Mouse (Mus musculus): ENCODE data around the gene 0610010F05Rik. TPM values are rescaled to one million over a fixed set of nuclear protein-coding genes. Genes with fewer than 3 reads are reported as not detected.

0610010F05Rik gene
- polyA plus RNA-seq (2016; fragmentation: Nextera tagmentation; extraction: Ambion mirVana), result 34.9 and 35.7 TPM in 2 replicates

DNA sequence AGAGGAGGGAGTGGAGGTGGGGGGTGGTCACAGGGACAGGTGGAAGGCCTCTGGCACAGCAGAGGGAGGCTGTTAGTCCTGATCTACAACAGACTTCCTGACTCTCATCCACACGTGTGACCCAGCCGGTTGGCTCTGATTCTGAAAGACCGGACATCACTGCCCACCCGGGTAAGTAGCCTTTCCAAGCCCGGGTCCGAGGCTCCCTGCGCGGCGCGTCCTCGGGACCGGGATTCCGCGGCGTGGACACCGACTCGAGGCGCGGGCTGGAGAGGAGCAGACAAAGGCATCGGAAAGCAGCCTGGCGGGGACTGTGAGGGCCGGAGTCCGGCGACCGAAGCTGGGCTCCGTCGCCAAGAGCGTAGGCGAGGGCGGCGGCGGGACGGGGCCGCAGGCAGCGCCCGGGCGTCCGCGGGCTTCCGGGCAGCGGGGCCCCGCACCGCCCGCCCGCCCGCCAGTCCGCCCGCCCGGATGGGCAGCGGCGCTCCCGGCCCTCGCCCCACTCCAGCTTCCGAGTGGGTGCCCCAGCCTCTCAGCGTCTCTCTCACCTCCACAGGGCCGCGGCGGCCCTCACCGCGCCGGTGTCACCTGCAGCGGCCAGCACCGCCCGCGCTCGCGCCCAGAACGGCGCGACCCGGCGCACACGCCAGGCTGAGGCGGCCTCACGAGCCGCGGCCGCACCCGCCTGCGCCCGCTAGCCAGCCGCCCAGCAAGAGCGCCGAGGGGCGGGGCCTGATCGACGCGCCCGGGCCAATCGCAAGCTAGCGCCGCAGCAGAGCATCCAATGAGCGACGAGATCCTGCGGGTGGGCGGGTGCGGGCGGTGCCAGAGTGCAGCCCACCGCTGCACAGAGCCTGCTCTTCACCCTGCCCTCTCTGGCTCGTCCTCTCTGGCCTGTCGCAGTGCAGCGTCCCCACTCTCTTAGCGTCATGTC, at the start of gene 0610010F05Rik:
TSS of gene 0610010F05Rik (minus strand) at position 695 of the 934 bp plus-strand sequence.
- no peaks in the 10 kb centered on the region for H3K9me3 ChIP-seq
- peak; percentile 97 for DNase-seq (ENCODE audit: low spot score)
- peak within 1 kb of the TSS; percentile 95 for H3K27ac ChIP-seq (replicated peaks)
- H3K36me3 ChIP-seq (replicated peaks), result peaks cover 19% of the 10 kb centered on the region
- under 1% methylated on average over 100 of the region's 103 CpGs for WGBS
- peak within 1 kb of the TSS; percentile 86 for H3K4me3 ChIP-seq
- peaks cover 4% of the 10 kb centered on the region; the same call in 1 of the 2 replicates for H3K4me1 ChIP-seq
- no peaks in the 10 kb centered on the region for H3K27me3 ChIP-seq (replicated peaks; ENCODE audit: low read depth, poor library complexity, severe bottlenecking)

DNA sequence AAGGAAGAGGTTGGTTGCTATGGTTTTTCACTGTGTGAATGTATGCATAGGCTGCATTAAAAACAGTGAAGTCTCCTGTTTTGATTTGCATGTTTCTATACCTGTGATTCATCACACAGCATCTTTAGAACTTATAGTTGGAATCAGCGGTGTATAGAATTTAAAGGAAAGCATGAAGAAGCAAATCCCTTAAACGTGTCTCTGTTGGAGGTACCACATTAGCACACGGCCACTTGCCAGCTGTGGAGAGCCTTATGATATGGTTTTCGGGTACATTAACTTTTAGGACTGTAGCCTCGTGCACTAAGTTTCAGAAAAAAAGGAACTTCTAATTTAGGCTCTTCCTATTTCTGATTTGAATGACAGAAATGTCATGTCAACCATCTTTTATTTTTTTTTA, 49.1 kb upstream of the 0610010F05Rik start:
- H3K27me3 ChIP-seq (replicated peaks; ENCODE audit: low read depth, poor library complexity, severe bottlenecking), result no peaks in the 10 kb centered on the region
- no peak overlapping the region for H3K4me3 ChIP-seq
- H3K4me1 ChIP-seq, result no peaks in the 10 kb centered on the region
- peaks cover 72% of the 10 kb centered on the region for H3K36me3 ChIP-seq (replicated peaks)
- no peak for DNase-seq (ENCODE audit: low spot score)
- H3K9me3 ChIP-seq, result no peaks in the 10 kb centered on the region
- 92% methylated on average over 5 of the region's 5 CpGs for WGBS
- no peak overlapping the region for H3K27ac ChIP-seq (replicated peaks)

DNA sequence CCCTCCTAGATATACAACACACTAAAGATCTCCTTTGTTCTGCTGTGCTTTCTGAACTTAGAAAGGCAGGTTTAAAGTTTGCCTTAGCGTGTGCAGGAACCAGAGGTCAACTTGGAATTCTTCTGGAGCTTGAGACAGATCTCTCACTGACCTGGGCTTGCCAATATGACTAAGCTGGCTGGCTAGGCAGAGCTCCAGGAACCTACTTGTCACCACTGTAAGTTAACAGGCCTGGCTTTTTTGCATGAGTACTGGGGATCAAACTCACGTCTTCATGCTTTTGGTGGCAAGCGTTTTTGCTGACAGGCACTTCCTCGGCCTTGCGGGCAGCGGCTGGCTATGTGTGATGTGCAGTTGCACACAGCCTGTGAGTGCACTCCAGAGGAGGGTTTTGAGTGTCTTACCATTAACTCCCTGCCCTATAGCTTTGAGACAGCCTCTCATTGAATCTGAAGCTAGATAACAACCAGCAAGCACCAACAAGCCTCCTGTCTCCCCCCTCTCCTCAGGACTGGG, 47.1 kb upstream of the 0610010F05Rik start:
- Histone ChIP-seq H3K4me3 (no peak overlapping the region), H3K27ac (replicated peaks) (no peak overlapping the region), H3K4me1 (no peaks in the 10 kb centered on the region), H3K27me3 (replicated peaks; ENCODE audit: low read depth, poor library complexity, severe bottlenecking) (no peaks in the 10 kb centered on the region), H3K9me3 (no peaks in the 10 kb centered on the region), H3K36me3 (replicated peaks) (peaks cover 76% of the 10 kb centered on the region)
- WGBS, result 89% methylated on average over 6 of the region's 6 CpGs
- no peak for DNase-seq (ENCODE audit: low spot score)

DNA sequence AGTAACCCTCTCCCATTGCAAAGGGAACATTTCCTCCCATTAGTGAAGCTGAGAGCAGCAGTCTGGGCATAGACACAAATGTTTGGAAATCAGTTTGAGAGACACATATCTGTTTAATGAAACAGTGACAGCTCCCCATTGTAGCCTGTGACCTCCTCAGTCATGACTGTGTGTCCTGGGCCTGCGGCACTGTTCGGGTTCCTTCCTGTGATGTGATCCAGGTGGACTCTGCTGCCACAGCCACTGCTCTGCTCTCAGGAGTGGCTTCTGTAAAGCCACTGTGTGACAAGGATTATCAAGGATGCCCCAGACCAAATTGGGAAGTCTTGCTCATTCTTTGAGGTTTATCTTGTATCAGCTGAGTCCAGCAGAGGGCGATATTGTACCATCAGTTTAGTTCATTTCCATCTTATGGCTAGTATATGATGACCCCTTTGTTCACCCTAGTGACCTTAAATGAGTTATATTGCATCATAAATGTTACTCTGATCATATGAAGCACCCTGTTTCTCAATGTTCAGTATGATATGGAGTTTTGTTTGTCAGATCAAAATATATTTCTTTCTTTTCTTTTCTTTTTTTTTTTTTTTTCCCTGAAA, 45.7 kb upstream of the 0610010F05Rik start:
- peaks cover 86% of the 10 kb centered on the region for H3K36me3 ChIP-seq (replicated peaks)
- H3K27me3 ChIP-seq (replicated peaks; ENCODE audit: low read depth, poor library complexity, severe bottlenecking), result no peaks in the 10 kb centered on the region
- no peaks in the 10 kb centered on the region for H3K4me1 ChIP-seq
- 53% methylated on average over 3 of the region's 3 CpGs for WGBS
- no peak overlapping the region for H3K4me3 ChIP-seq
- peak; percentile 52 for DNase-seq (ENCODE audit: low spot score)
- H3K9me3 ChIP-seq, result no peaks in the 10 kb centered on the region
- H3K27ac ChIP-seq (replicated peaks), result no peak overlapping the region

DNA sequence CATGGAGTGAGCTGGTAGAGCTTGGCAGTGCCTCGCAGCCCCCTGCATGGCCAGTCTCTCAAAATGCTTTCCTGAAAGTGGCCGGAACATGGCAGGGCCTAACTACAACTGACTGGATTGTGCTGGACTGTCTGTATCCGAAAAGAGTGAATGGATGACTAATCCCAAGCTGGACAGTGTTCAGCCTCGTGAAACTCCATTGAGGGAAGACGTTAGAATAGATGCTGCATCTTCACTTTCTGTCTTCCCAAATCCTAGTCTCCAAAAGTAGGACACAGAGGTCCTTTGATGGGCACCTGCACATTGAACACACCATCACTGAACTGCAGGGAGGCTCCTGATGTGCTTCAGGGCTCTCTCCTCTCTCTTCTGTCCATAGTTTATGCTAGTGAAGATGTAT, 42.7 kb upstream of the 0610010F05Rik start:
- no peaks in the 10 kb centered on the region for H3K27me3 ChIP-seq (replicated peaks; ENCODE audit: low read depth, poor library complexity, severe bottlenecking)
- H3K36me3 ChIP-seq (replicated peaks), result peaks cover 90% of the 10 kb centered on the region
- no peak for DNase-seq (ENCODE audit: low spot score)
- WGBS, result 90% methylated on average over 5 of the region's 5 CpGs
- H3K9me3 ChIP-seq, result no peaks in the 10 kb centered on the region
- no peak overlapping the region for H3K4me3 ChIP-seq
- H3K27ac ChIP-seq (replicated peaks), result no peak overlapping the region
- no peaks in the 10 kb centered on the region for H3K4me1 ChIP-seq

DNA sequence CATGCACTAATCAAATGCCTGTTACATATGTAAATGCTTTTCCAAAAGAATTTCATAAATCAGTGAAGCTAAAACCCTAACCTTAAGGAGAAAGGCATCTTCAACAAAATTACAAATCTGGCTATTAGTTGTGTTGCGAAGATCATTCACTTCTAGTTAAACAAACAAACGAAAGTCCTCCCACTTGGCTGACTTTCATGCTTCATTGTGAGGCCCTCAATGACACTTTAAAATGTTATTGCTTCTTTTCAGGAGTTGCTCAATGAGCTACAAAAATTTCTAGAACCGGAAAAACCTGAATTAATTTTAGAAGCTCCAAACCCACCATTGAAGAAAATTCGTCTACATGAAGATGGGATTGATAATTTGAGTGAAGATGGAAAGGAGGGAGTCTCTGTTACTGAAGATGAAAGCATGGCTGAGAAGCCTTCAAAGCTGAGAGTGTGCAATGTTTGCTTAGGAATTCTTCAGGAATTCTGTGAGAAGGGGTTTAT, 38.9 kb upstream of the 0610010F05Rik start:
- no peaks in the 10 kb centered on the region for H3K9me3 ChIP-seq
- H3K27me3 ChIP-seq (replicated peaks; ENCODE audit: low read depth, poor library complexity, severe bottlenecking), result no peaks in the 10 kb centered on the region
- no peak for DNase-seq (ENCODE audit: low spot score)
- no peak overlapping the region for H3K4me3 ChIP-seq
- no peak overlapping the region for H3K27ac ChIP-seq (replicated peaks)
- H3K36me3 ChIP-seq (replicated peaks), result peaks cover 72% of the 10 kb centered on the region
- H3K4me1 ChIP-seq, result no peaks in the 10 kb centered on the region
- WGBS, result 88% methylated on average over 4 of the region's 4 CpGs

DNA sequence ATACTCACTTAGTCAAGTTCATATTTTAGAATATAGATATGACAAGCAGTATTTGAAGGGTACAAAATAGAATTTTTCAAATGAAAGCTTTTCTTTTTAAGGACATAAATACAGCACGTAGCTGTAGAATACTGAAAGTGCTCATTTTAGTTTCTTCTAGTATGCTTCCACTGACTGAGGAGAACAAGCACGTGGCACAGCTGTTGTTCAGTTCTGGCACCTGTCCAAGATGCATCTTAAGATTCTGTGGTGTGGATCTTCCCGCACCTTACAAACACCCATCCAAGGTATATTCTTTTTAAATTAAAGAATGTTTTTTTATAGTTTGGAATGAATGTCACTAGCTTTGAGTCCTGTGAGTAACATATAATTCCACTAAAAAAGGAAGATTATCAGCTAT, 33.7 kb upstream of the 0610010F05Rik start:
- WGBS, result 77% methylated on average over 3 of the region's 3 CpGs
- H3K9me3 ChIP-seq, result no peaks in the 10 kb centered on the region
- peaks cover 21% of the 10 kb centered on the region for H3K36me3 ChIP-seq (replicated peaks)
- no peak overlapping the region for H3K27ac ChIP-seq (replicated peaks)
- peaks cover 18% of the 10 kb centered on the region for H3K4me1 ChIP-seq
- H3K27me3 ChIP-seq (replicated peaks; ENCODE audit: low read depth, poor library complexity, severe bottlenecking), result no peaks in the 10 kb centered on the region
- DNase-seq (ENCODE audit: low spot score), result no peak
- peak overlapping the region; percentile 92 for H3K4me3 ChIP-seq

DNA sequence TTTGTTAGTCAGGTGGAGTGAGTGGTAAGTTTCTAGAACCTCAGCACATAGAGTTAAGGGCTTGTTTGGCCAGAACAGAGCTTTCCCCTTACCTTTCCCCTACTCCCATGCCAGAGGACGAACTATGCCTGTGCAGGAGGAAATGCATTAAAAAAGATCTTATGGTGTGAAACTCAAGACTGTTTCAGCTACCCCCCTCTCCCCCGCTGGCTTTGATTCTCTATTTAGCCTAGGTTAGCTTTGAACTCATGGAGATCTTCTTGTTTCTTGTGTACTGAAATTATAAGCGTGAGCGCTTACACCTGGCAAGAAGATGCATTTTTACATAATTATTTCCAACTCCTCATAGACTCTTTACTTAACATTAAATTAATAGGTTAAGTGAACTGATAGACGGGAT, 33.1 kb upstream of the 0610010F05Rik start:
- H3K4me3 ChIP-seq, result peak overlapping the region; percentile 92
- no peaks in the 10 kb centered on the region for H3K27me3 ChIP-seq (replicated peaks; ENCODE audit: low read depth, poor library complexity, severe bottlenecking)
- peaks cover 16% of the 10 kb centered on the region for H3K36me3 ChIP-seq (replicated peaks)
- DNase-seq (ENCODE audit: low spot score), result no peak
- WGBS, result 8% methylated on average over 5 of the region's 5 CpGs
- H3K27ac ChIP-seq (replicated peaks), result peak overlapping the region; percentile 95
- no peaks in the 10 kb centered on the region for H3K9me3 ChIP-seq
- peaks cover 18% of the 10 kb centered on the region for H3K4me1 ChIP-seq

DNA sequence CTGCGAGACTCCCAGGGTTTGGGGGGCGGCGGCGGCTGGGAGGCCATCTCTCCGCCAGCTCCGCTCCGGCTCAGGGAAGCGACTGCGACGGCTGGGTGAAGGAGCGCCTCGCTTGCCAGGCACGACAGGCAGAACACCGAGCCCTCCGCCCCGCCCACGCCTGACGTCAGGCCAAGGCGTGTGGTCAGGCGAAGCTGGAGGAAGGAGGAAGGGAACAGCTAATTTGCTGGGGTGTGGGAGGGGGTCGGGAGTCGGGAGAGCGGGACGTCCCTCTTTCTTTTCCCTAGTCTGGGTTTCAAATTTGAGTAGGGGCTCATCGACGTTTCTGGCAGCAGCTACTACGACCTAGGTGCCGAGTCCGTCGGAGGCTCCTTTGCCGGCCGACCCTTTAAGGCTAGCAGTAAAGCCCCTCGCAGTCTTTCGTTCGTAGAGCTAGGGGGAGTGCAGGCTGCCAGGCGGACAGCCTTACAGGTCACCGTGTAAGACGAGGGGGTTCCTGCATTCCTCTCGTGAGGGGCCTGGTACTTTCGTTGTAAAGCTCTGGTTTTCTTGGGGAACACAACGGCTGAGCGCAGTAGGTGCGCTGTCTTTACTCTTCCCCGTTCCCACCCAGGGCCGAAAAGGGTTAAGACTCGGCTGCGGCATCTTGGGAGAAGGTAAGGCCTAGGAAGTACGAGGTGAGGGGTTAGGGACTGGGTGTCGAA, 32.5 kb upstream of the 0610010F05Rik start, which contains the start of gene Pex13:
TSS of gene Pex13 (minus strand) at position 162 of the 704 bp plus-strand sequence.
- peak within 1 kb of the TSS; percentile 92 for H3K4me3 ChIP-seq
- peaks cover 18% of the 10 kb centered on the region for H3K4me1 ChIP-seq
- H3K9me3 ChIP-seq, result no peaks in the 10 kb centered on the region
- under 1% methylated on average over 49 of the region's 49 CpGs for WGBS
- H3K27me3 ChIP-seq (replicated peaks; ENCODE audit: low read depth, poor library complexity, severe bottlenecking), result no peaks in the 10 kb centered on the region
- H3K27ac ChIP-seq (replicated peaks), result peak within 1 kb of the TSS; percentile 95
- DNase-seq (ENCODE audit: low spot score), result peak; percentile 99
- peaks cover 12% of the 10 kb centered on the region for H3K36me3 ChIP-seq (replicated peaks)

DNA sequence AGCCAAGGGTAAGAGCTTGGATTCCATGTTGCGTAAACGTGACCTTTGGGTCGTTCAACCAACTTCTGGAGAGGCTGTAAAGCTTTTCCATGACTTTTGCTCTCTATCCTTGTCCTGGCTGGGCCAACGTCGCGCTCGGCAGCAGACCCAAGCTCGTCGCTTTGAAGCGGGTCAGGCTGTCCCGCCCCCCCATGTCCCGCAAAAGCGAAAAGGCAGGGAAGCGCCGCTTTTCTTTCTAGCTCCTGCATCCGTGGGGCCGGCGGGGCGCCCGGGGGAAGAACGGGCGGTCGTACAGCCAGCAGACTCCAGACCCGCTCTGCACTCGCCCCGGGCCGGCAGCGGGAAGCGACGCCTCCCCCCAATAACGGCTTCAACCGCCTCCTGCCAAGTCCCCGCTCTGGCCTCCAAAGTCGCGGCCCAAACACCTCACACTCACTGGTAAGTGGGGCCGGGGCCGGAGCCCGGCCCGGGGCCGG, 31.9 kb upstream of the 0610010F05Rik start, which contains the start of gene Pus10:
TSS of gene Pus10 (plus strand) at position 364 of the 476 bp plus-strand sequence.
- WGBS, result under 1% methylated on average over 40 of the region's 40 CpGs
- Histone ChIP-seq H3K4me3 (peak within 1 kb of the TSS; percentile 92), H3K27ac (replicated peaks) (peak within 1 kb of the TSS; percentile 95), H3K36me3 (replicated peaks) (peaks cover 8% of the 10 kb centered on the region), H3K4me1 (peaks cover 18% of the 10 kb centered on the region), H3K9me3 (no peaks in the 10 kb centered on the region), H3K27me3 (replicated peaks; ENCODE audit: low read depth, poor library complexity, severe bottlenecking) (no peaks in the 10 kb centered on the region)
- DNase-seq (ENCODE audit: low spot score), result no peak

DNA sequence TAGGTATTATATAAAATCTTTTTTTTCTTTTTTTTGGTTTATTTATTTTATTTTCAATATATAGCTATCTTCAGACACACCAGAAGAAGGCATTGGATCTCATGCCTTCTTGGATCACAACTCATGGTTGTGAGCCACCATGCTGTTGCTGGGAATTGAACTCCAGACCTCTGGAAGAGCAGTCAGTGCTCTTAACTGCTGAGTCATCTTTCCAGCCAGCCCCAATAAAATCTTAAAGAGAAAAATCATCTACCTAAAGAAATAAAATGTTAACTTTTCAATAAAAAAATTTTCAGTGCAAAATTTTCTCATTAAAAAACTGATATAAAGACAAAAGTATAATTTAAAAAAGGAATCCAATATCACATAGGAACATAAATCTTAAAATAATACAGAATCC, 30.8 kb upstream of the 0610010F05Rik start:
- no peaks in the 10 kb centered on the region for H3K27me3 ChIP-seq (replicated peaks; ENCODE audit: low read depth, poor library complexity, severe bottlenecking)
- peaks cover 18% of the 10 kb centered on the region for H3K4me1 ChIP-seq
- H3K36me3 ChIP-seq (replicated peaks), result peaks cover 8% of the 10 kb centered on the region
- H3K9me3 ChIP-seq, result no peaks in the 10 kb centered on the region
- DNase-seq (ENCODE audit: low spot score), result no peak
- H3K27ac ChIP-seq (replicated peaks), result no peak overlapping the region
- H3K4me3 ChIP-seq, result peak overlapping the region; percentile 92

DNA sequence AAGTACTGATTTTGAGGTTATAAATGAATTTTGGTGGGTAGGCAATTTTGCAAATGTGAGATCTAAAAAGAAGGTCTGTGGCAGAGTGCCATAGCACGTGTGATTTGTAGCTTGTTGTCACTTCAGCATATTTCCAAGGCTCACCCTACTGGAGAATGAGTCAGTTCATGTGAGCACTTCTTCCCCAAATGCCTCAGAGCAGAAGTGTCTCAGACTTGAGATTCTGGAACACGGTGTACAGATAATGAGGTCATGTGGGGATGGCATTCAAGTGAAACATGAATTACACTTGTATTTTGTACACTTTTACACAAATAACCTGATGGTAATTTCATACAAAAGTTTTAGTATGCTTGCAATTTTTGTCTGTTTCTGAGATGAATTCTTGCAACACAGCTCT, 24.4 kb upstream of the 0610010F05Rik start:
- Histone ChIP-seq H3K4me1 (peaks cover 2% of the 10 kb centered on the region), H3K36me3 (replicated peaks) (peaks cover 9% of the 10 kb centered on the region), H3K4me3 (no peak overlapping the region), H3K27ac (replicated peaks) (no peak overlapping the region), H3K27me3 (replicated peaks; ENCODE audit: low read depth, poor library complexity, severe bottlenecking) (no peaks in the 10 kb centered on the region), H3K9me3 (no peaks in the 10 kb centered on the region)
- no peak for DNase-seq (ENCODE audit: low spot score)
- WGBS, result 87% methylated on average over 2 of the region's 2 CpGs

All from embryonic facial prominence, embryonic 10.5 days (tissue).